Mouse (Mus musculus): ENCODE measurements at regions not wholly inside any gene's neighbourhood (a gene's known extent, or its start where the extent isn't known, plus 50 kb on each side); places are given as distances from the start of the nearest gene placed in this dataset.
A peak's percentile ranks its signal among the peaks of the same experiment; 100 is the strongest.

- DNase-seq (ENCODE audit: low spot score) (peak; percentile 14), ATAC-seq (peak; percentile 40; the same call in 1 of the 2 replicates)
- no peak overlapping the region for H3K4me2 ChIP-seq (ENCODE audit: low read depth, low read length)
Measured at GRCm38 (mm10) chr17:47275796-47276311, 92.8 kb upstream of the Mrps10 start.

GRCm38 (mm10) chr17:47273309-47273708 is 95.4 kb upstream of the Mrps10 start:
- DNase-seq (ENCODE audit: low spot score), result no peak
- no peak overlapping the region for H3K4me3 ChIP-seq (ENCODE audit: low read length)
- 88% methylated on average over 7 of the region's 7 CpGs for WGBS
- no peaks in the 10 kb centered on the region for H3K27me3 ChIP-seq (ENCODE audit: insufficient read depth, low read length)
- no peaks in the 10 kb centered on the region for H3K9me3 ChIP-seq (ENCODE audit: low read length)
- ATAC-seq, result no peak
- no peaks in the 10 kb centered on the region for H3K36me3 ChIP-seq (ENCODE audit: insufficient read depth, low read length)
- no peak for TF ChIP-seq CTCF (IDR thresholded peaks at IDR 0.05; ENCODE audit: low read depth)
- H3K27ac ChIP-seq, result no peak overlapping the region
- no peak overlapping the region for H3K9ac ChIP-seq (replicated peaks; ENCODE audit: low read length)
- H3K4me1 ChIP-seq (ENCODE audit: insufficient read depth, low read length), result no peaks in the 10 kb centered on the region; the same call in 1 of the 2 replicates
- H3K4me2 ChIP-seq (ENCODE audit: low read depth, low read length), result no peak overlapping the region

More at GRCm38 (mm10) chr17:47275796-47276311, 92.8 kb upstream of the Mrps10 start:
- H3K36me3 ChIP-seq (ENCODE audit: insufficient read depth, low read length), result no peaks in the 10 kb centered on the region
- no peak overlapping the region for H3K27ac ChIP-seq
- H3K27me3 ChIP-seq (ENCODE audit: insufficient read depth, low read length), result no peaks in the 10 kb centered on the region
- no peak for TF ChIP-seq CTCF (IDR thresholded peaks at IDR 0.05; ENCODE audit: low read depth)
- H3K9ac ChIP-seq (replicated peaks; ENCODE audit: low read length), result no peak overlapping the region
- H3K4me3 ChIP-seq (ENCODE audit: low read length), result no peak overlapping the region
- H3K9me3 ChIP-seq (ENCODE audit: low read length), result no peaks in the 10 kb centered on the region
- no peaks in the 10 kb centered on the region for H3K4me1 ChIP-seq (ENCODE audit: insufficient read depth, low read length)
- WGBS, result 63% methylated on average over 19 of the region's 19 CpGs

GRCm38 (mm10) chr17:47271979-47272677 is 96.6 kb upstream of the Mrps10 start:
- 66% methylated on average over 7 of the region's 7 CpGs for WGBS
- Histone ChIP-seq H3K27ac (no peak overlapping the region), H3K4me2 (ENCODE audit: low read depth, low read length) (no peak overlapping the region), H3K27me3 (ENCODE audit: insufficient read depth, low read length) (no peaks in the 10 kb centered on the region), H3K9ac (replicated peaks; ENCODE audit: low read length) (no peak overlapping the region), H3K36me3 (ENCODE audit: insufficient read depth, low read length) (no peaks in the 10 kb centered on the region), H3K9me3 (ENCODE audit: low read length) (no peaks in the 10 kb centered on the region), H3K4me1 (ENCODE audit: insufficient read depth, low read length) (no peaks in the 10 kb centered on the region; the same call in 1 of the 2 replicates), H3K4me3 (ENCODE audit: low read length) (no peak overlapping the region)
- no peak for ATAC-seq
- peak; percentile 70 for DNase-seq (ENCODE audit: low spot score)
- TF ChIP-seq CTCF (IDR thresholded peaks at IDR 0.05; ENCODE audit: low read depth), result no peak

GRCm38 (mm10) chr17:47269053-47269891 is 99.4 kb upstream of the Mrps10 start:
- no peak overlapping the region for H3K4me2 ChIP-seq (ENCODE audit: low read depth, low read length)
- no peaks in the 10 kb centered on the region for H3K36me3 ChIP-seq (ENCODE audit: insufficient read depth, low read length)
- peak; percentile 53 for ATAC-seq
- H3K4me1 ChIP-seq (ENCODE audit: insufficient read depth, low read length), result no peaks in the 10 kb centered on the region; the same call in 1 of the 2 replicates
- DNase-seq (ENCODE audit: low spot score), result peak; percentile 26
- H3K4me3 ChIP-seq (ENCODE audit: low read length), result no peak overlapping the region
- no peaks in the 10 kb centered on the region for H3K27me3 ChIP-seq (ENCODE audit: insufficient read depth, low read length)
- H3K9ac ChIP-seq (replicated peaks; ENCODE audit: low read length), result no peak overlapping the region
- WGBS, result 76% methylated on average over 19 of the region's 19 CpGs
- no peak overlapping the region for H3K27ac ChIP-seq
- no peaks in the 10 kb centered on the region for H3K9me3 ChIP-seq (ENCODE audit: low read length)
- TF ChIP-seq CTCF (IDR thresholded peaks at IDR 0.05; ENCODE audit: low read depth), result peak; percentile 37

- Histone ChIP-seq H3K4me2 (ENCODE audit: low read depth, low read length) (no peak overlapping the region), H3K9ac (replicated peaks; ENCODE audit: low read length) (no peak overlapping the region), H3K27me3 (ENCODE audit: insufficient read depth, low read length) (no peaks in the 10 kb centered on the region), H3K27ac (no peak overlapping the region), H3K4me3 (ENCODE audit: low read length) (no peak overlapping the region), H3K9me3 (ENCODE audit: low read length) (no peaks in the 10 kb centered on the region), H3K36me3 (ENCODE audit: insufficient read depth, low read length) (no peaks in the 10 kb centered on the region), H3K4me1 (ENCODE audit: insufficient read depth, low read length) (no peaks in the 10 kb centered on the region; the same call in 1 of the 2 replicates)
- ATAC-seq (no peak), DNase-seq (ENCODE audit: low spot score) (no peak)
- WGBS, result 93% methylated on average over 4 of the region's 4 CpGs
- TF ChIP-seq CTCF (IDR thresholded peaks at IDR 0.05; ENCODE audit: low read depth), result peak; percentile 49
Measured at GRCm38 (mm10) chr17:47267843-47268242, 100.8 kb upstream of the Mrps10 start.

GRCm38 (mm10) chr17:47267076-47267475 is 101.6 kb upstream of the Mrps10 start:
- Histone ChIP-seq H3K27me3 (ENCODE audit: insufficient read depth, low read length) (no peaks in the 10 kb centered on the region), H3K4me3 (ENCODE audit: low read length) (no peak overlapping the region), H3K9me3 (ENCODE audit: low read length) (no peaks in the 10 kb centered on the region), H3K36me3 (ENCODE audit: insufficient read depth, low read length) (no peaks in the 10 kb centered on the region), H3K4me2 (ENCODE audit: low read depth, low read length) (no peak overlapping the region), H3K27ac (no peak overlapping the region), H3K9ac (replicated peaks; ENCODE audit: low read length) (no peak overlapping the region), H3K4me1 (ENCODE audit: insufficient read depth, low read length) (no peaks in the 10 kb centered on the region; the same call in 1 of the 2 replicates)
- DNase-seq (ENCODE audit: low spot score) (no peak), ATAC-seq (no peak)
- no peak for TF ChIP-seq CTCF (IDR thresholded peaks at IDR 0.05; ENCODE audit: low read depth)
- WGBS, result 95% methylated on average over 13 of the region's 13 CpGs

Data from hindbrain, postnatal 0 days (tissue).